Mouse (Mus musculus) bone marrow macrophage, adult 2 months (primary cell): ENCODE measurements around the gene Atp6v0b.

Experiments
- CTCF ChIP-seq: IDR thresholded peaks from 2 replicates; pipeline ENCODE4 v1.5.1; 2012; ENCODE audit warnings: low read depth, mild to moderate bottlenecking, low read length, moderate library complexity
- POLR2A ChIP-seq: IDR thresholded peaks from 2 replicates; pipeline ENCODE4 v1.6.1; 2012; ENCODE audit warnings: mild to moderate bottlenecking, low read depth, low read length, borderline replicate concordance

DNA sequence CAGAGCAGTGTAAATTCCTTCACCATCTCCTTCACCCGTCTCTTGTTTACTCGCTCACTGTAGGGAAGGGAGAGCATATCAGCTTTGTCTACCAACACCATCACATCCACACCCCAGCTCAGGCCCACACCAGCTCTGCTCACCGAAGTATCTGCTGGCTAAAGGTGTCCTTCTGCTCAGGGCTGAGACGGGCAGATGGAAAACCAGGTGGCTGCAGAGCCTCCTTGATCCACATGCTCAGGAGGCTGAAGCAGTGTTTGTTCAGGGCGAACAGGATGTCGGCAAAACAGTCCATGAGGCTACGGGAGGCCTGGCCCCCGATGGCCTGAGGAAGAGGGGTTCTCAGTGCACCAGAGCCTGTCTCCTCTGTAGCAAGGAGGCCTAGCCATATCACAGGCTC lies 7.5 kb upstream of the Atp6v0b start:
- TF ChIP-seq CTCF (no peak), POLR2A (no peak)
